Mouse (Mus musculus) forelimb bud, embryonic 11.5 days (tissue): Measurements from ENCODE around the gene Bcl7a.

Experiments
- DNase-seq: peaks from one replicate; pipeline ENCODE4 v3.0.0-alpha.2; 2012; ENCODE audit warnings: low read depth, low spot score

Bcl7a gene

GRCm38 (mm10) chr5:123343707-123344627, at the start of gene Bcl7a:
Gene Bcl7a, plus strand, starts transcription at chr5:123343834.
- peak; percentile 90 for DNase-seq

DNA sequence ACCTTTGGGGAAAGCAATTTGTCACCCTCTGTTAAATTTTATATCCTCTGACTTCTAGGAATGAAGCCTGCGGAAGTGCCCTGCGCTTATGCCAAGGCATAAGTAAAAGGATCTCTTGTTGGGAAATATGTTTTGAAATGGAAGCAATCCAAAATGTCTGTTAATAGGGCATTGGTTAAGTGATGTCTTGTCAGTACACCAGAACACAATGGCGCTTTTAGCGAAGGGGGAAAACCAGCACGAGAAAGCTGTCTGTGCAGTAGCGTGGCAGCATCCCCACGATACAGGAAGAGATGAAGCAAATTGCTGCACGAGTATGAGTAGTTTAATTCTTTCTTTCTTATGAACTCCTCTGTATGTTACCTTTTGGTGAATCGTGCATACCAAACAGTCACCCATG, 49.0 kb upstream of the Bcl7a start:
- DNase-seq, result no peak

DNA sequence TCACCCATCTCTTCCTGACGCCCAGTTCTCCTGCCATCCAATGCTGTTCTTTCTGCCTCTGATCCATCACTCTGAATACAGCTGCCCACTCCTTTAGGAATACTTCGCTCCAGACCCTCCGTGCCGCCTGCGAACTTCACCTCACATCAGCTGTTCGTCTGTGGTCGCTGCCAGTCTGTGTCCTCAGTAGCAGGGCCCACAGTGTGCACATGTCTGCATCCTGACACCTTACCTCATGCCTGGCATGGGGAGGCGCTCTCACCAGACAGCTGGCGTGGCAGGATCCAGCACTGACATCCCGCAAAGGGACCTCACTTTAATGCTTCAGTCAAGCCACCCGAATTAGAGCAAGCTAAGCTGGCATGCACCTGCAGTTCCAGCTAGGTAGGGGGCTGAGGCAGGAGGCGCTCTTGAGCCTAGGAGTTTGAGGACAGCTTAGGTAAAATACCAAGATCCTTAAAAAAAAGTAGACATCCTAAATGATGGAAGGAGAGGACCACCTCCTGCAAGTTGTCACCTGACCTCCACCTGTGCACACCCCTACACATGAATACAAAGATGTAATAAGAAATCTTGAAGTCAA, 47.3 kb upstream of the Bcl7a start:
- DNase-seq, result no peak

DNA sequence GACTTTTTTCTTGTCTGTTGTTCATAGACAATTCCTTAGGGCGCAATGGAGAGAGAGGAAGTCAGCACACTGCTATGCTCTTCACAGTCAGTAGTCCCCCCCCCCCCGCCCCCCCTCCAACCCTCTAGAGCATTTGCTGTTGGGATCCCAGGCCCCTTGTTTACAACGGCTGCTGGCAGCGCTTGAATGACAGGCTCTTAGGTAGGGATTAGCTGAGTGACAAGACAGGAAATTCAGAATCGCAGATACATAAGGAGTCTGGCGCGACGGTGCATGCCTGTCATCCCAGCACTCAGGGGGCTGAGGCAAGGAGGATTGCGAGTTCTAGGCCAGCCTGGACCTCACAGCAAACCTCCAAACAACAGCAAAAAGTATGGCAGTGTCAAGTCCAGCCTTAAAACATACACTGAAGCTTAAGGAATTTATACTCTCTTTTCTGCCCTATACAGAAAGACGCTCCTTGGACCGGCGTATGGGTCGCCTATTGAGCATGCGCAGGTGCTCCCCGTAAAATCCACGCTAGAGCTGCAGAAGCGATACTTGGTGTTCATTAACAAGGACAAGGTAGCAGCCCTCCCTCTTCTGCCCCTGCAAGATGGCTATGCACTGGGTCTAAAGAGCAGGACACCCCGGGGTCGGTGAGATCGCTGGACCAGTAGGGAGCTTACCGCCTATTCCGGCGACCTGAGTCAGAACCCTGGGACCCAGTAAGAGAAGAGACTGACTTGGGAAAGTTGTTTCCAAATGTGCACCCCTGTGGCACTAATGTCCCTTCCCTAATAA, 46.5 kb upstream of the Bcl7a start:
- no peak for DNase-seq

DNA sequence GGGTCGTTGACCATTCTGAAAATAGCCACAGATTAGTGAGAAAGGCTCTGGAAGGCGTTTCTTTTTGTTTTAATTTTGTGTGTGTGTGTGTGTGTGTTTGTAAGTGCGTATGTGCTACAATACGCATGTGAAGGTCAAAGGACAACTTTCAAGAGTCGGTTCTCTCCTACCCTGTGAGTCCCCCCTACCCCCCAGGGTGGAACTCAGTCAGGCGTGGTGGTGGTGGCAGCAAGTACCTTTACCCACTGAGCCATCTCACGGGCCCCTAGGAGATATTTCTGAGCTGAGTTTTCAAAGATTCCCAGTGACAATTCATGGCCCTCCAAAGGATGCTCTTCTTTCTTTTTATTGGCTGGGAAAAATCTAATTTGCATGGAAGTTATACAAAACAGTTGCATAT, 45.8 kb upstream of the Bcl7a start:
- DNase-seq, result no peak

- DNase-seq, result no peak
These were observed 45.1 kb upstream of the Bcl7a start for GRCm38 (mm10) chr5:123298526-123298925.

DNA sequence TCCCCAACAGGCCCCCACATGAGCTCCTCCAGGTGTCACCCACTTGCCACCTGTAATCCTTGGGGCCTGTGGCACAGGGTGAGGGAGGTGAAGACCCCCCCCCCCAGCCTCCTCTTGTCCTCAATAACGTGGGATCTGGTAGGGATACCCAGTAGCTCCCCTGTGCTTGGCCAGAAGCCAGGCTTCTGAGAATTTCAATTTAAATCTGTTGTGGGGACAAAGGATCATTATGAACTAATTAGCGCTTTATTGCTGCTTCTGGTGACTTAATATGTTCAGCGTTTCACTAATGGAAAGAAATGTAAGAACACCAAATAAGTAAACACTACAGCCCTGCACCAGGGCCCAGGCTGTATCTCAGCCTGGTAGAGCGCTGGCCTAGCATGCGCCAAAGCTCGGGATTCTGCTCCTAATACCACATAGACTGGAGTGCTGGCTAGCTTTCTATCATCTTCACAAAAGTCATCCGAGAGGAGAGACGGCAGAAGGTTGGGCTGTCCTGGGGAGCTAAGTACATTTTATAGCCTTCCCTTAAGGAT, 43.1 kb upstream of the Bcl7a start:
- DNase-seq, result no peak

- DNase-seq, result no peak
These were observed 41.7 kb upstream of the Bcl7a start for GRCm38 (mm10) chr5:123301780-123302521.

- DNase-seq, result no peak
These were observed 35.9 kb upstream of the Bcl7a start for GRCm38 (mm10) chr5:123307630-123308282.

- DNase-seq, result no peak
These were observed 33.8 kb upstream of the Bcl7a start for GRCm38 (mm10) chr5:123309816-123310215.

DNA sequence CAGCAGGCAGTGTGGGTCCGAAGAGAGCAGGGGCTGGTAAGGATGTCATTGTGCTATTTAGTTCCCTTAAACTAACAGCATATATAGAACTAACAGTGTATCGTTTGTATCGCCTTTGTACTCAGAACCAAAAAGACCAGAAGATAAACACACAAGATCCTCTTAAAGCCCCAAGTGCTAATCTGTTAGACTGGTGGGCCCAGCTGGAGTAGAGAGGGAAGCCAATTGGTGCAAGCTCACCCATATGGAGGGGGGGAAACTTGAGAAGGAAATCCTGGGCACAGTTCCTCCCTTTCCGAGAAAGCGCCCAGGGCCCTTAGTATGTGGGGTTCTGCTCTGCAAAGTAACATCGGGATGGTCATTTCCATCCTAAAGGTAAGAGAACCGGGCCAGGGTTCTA, 33.4 kb upstream of the Bcl7a start:
- DNase-seq, result no peak

- no peak for DNase-seq
These were observed 30.5 kb upstream of the Bcl7a start for GRCm38 (mm10) chr5:123313058-123313630.

GRCm38 (mm10) chr5:123313851-123314380, 29.7 kb upstream of the Bcl7a start:
- DNase-seq, result no peak

DNA sequence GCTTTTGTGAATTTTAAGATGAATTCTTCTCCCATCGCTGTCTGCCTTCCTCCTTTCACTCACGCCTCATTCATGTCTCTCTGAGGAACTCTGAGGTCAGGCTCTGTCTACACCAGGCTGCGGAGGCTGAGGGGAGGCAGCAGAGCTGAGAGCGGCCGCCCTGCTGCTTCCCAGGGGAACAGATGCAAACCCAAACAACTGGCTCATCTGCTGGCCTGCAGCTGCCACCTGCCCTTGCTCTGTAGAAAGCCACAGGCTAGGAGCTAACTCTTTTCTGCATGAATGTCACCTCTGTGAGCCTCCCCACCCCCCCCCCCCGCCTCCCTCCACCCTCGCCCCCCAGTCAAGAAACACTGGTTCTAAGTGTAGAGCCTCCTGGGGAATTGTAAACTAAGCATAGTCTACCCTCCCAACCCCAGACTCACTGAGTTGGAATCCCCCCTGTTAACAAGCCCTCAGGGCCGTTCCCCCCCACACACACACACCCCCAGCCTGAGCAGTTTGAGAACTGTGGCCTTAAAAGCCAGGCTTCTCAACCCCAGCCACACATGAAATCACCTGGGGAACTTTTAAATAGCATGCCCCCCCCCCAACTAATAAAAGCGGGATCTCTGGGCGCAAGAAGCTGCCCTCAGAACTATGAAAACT, 28.3 kb upstream of the Bcl7a start:
- DNase-seq, result no peak

- DNase-seq, result peak; percentile 45
These were observed 25.6 kb upstream of the Bcl7a start for GRCm38 (mm10) chr5:123317992-123318391.

DNA sequence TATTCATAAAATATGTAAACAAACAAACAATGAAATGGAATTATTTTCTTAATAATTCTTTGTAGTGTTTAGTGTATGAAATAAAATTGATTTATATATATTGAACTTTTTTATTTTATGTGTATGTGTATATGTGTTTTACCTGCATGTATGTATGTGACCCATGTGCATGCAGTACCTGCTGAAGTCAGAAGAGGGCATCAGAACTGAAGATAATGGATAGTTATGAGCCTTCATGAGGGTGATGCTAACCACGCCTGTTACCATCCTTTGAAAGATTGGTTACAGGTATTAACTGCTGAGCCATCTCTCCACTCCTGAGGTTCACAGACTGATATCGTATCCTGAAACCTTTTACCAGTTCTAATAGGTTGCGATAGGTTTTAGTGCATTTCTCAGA, 23.5 kb upstream of the Bcl7a start:
- no peak for DNase-seq

GRCm38 (mm10) chr5:123324242-123324641, 19.4 kb upstream of the Bcl7a start:
- DNase-seq, result no peak

GRCm38 (mm10) chr5:123326006-123326750, 17.5 kb upstream of the Bcl7a start:
- no peak for DNase-seq

GRCm38 (mm10) chr5:123326751-123327148, 16.9 kb upstream of the Bcl7a start:
- DNase-seq, result no peak
